Mouse (Mus musculus): ENCODE measurements around the gene Pcyt2. TPM values are rescaled to one million over a fixed set of nuclear protein-coding genes. Genes with fewer than 3 reads are reported as not detected.

Gene Pcyt2
- total and polyA plus RNA-seq, 3 experiments, result 86.7 to 87.3 TPM; not detected in 1

- Histone ChIP-seq H3K27me3 (ENCODE audit: control insufficient read depth in 1 of 2, insufficient read depth in 2 of 2, low read length in 2 of 2) (no peaks in the 10 kb centered on the region), H3K27ac (ENCODE audit: control insufficient read depth, low read depth, low read length) (no peak overlapping the region), H3K36me3 (ENCODE audit: control insufficient read depth in 1 of 2, insufficient read depth in 2 of 2, low read length in 2 of 2) (peaks cover 7 to 12% of the 10 kb centered on the region in 2 experiments), H3K79me2 (ENCODE audit: control insufficient read depth, insufficient read depth, low read length, poor library complexity) (peaks cover 42% of the 10 kb centered on the region), H3K4me1 (ENCODE audit: control insufficient read depth in 1 of 2, insufficient read depth in 2 of 2, low read length in 2 of 2) (peaks cover 0 to 17% of the 10 kb centered on the region in 2 experiments; a peak in 3 of 4 replicates), H3K9me3 (replicated peaks; ENCODE audit: insufficient read depth, low read length) (no peaks in the 10 kb centered on the region), H3K4me3 (ENCODE audit: control insufficient read depth in 1 of 2, insufficient read depth in 1 of 2, low read depth in 2 of 2, low read length in 2 of 2) (no peak overlapping the region), H3K9ac (ENCODE audit: control insufficient read depth, low read depth, low read length, poor library complexity, severe bottlenecking) (no peak overlapping the region)
- no peak for DNase-seq (ENCODE audit: low read depth, low spot score)
- no peak for TF ChIP-seq BHLHE40 (IDR thresholded peaks at IDR 0.05; ENCODE audit: borderline replicate concordance, low read depth, low read length)
- TF ChIP-seq MAZ (IDR thresholded peaks at IDR 0.05; ENCODE audit: low read depth, low read length), result no peak
- TF ChIP-seq SMC3 (IDR thresholded peaks at IDR 0.05; ENCODE audit: low read depth, low read length), result no peak
- TF ChIP-seq ELF1 (IDR thresholded peaks at IDR 0.05; ENCODE audit: low read depth, low read length), result no peak
- TF ChIP-seq GATA1 (IDR thresholded peaks at IDR 0.05; ENCODE audit: low read depth, low read length), result no peak
- no peak for TF ChIP-seq CTCF (IDR thresholded peaks at IDR 0.05 in 2 of 3, conservative IDR thresholded peaks at IDR 0.05 in 1 of 3; ENCODE audit: control insufficient read depth in 1 of 3, insufficient read depth in 1 of 3, low read depth in 2 of 3, low read length in 3 of 3, poor library complexity in 1 of 3, severe bottlenecking in 1 of 3)
- TF ChIP-seq JUND (IDR thresholded peaks at IDR 0.05; ENCODE audit: low read depth, low read length), result no peak
- TF ChIP-seq SIN3A (IDR thresholded peaks at IDR 0.05; ENCODE audit: low read length), result no peak
- no peak for TF ChIP-seq GABPA (IDR thresholded peaks at IDR 0.05; ENCODE audit: low read depth, low read length)
These were observed 2.5 kb upstream of the Pcyt2 start for GRCm38 (mm10) chr11:120620195-120620594.

- TF ChIP-seq TBP (IDR thresholded peaks at IDR 0.05; ENCODE audit: low read depth, low read length) (no peak), NELFE (IDR thresholded peaks at IDR 0.05; ENCODE audit: low read depth, low read length) (no peak), GATA1 (IDR thresholded peaks at IDR 0.05; ENCODE audit: low read depth, low read length) (no peak), POLR2AphosphoS5 (IDR thresholded peaks at IDR 0.05; ENCODE audit: borderline replicate concordance, low read depth, low read length) (no peak), CTCF (IDR thresholded peaks at IDR 0.05 in 2 of 3, conservative IDR thresholded peaks at IDR 0.05 in 1 of 3; ENCODE audit: control insufficient read depth in 1 of 3, insufficient read depth in 1 of 3, low read depth in 2 of 3, low read length in 3 of 3, poor library complexity in 1 of 3, severe bottlenecking in 1 of 3) (no peak), EP300 (IDR thresholded peaks at IDR 0.05; ENCODE audit: low read depth in 1 of 2, low read length in 2 of 2) (no peak), RCOR1 (IDR thresholded peaks at IDR 0.05; ENCODE audit: low read depth, low read length) (no peak), ZMIZ1 (IDR thresholded peaks at IDR 0.05; ENCODE audit: low read depth, low read length) (no peak)
- Histone ChIP-seq H3K4me1 (ENCODE audit: control insufficient read depth in 1 of 2, insufficient read depth in 2 of 2, low read length in 2 of 2) (peaks cover 0 to 12% of the 10 kb centered on the region in 2 experiments; a peak in 3 of 4 replicates), H3K9ac (ENCODE audit: control insufficient read depth, low read depth, low read length, poor library complexity, severe bottlenecking) (no peak overlapping the region), H3K36me3 (ENCODE audit: control insufficient read depth in 1 of 2, insufficient read depth in 2 of 2, low read length in 2 of 2) (peaks cover 7 to 8% of the 10 kb centered on the region in 2 experiments), H3K9me3 (replicated peaks; ENCODE audit: insufficient read depth, low read length) (no peaks in the 10 kb centered on the region), H3K27ac (ENCODE audit: control insufficient read depth, low read depth, low read length) (no peak overlapping the region), H3K79me2 (ENCODE audit: control insufficient read depth, insufficient read depth, low read length, poor library complexity) (peaks cover 33% of the 10 kb centered on the region), H3K4me3 (ENCODE audit: control insufficient read depth in 1 of 2, insufficient read depth in 1 of 2, low read depth in 2 of 2, low read length in 2 of 2) (no peak overlapping the region), H3K27me3 (ENCODE audit: control insufficient read depth in 1 of 2, insufficient read depth in 2 of 2, low read length in 2 of 2) (no peaks in the 10 kb centered on the region)
- no peak for DNase-seq (ENCODE audit: low read depth, low spot score)
These were observed 1.1 kb upstream of the Pcyt2 start for GRCm38 (mm10) chr11:120618619-120619535.

All from MEL (cell line).